Mouse (Mus musculus): ENCODE measurements around the gene Ttc37.

Gene Ttc37

GRCm38 (mm10) chr13:76098493-76099303, at the start of gene Ttc37, which contains the start of gene Arsk:
Gene Ttc37 (plus strand): TSS chr13:76098734.
Gene Arsk (minus strand): TSS chr13:76098660.
- peak; percentile 95 for DNase-seq (ENCODE audit: low spot score)

- DNase-seq (ENCODE audit: low spot score), result no peak
These were observed 42.9 kb upstream of the Ttc37 start for GRCm38 (mm10) chr13:76055391-76056232.

GRCm38 (mm10) chr13:76056261-76056724, 42.2 kb upstream of the Ttc37 start:
- no peak for DNase-seq (ENCODE audit: low spot score)

- DNase-seq (ENCODE audit: low spot score), result no peak
These were observed 41.7 kb upstream of the Ttc37 start, which contains the start of gene Gpr150 for GRCm38 (mm10) chr13:76056896-76057266. Gene Gpr150 (minus strand): TSS chr13:76056996.

- DNase-seq (ENCODE audit: low spot score), result no peak
These were observed 41.1 kb upstream of the Ttc37 start for GRCm38 (mm10) chr13:76057267-76058069.

GRCm38 (mm10) chr13:76059591-76059990, 38.9 kb upstream of the Ttc37 start:
- no peak for DNase-seq (ENCODE audit: low spot score)

GRCm38 (mm10) chr13:76062126-76062525, 36.4 kb upstream of the Ttc37 start:
- DNase-seq (ENCODE audit: low spot score), result no peak

- DNase-seq (ENCODE audit: low spot score), result no peak
These were observed 36.0 kb upstream of the Ttc37 start for GRCm38 (mm10) chr13:76062569-76062968.

- no peak for DNase-seq (ENCODE audit: low spot score)
These were observed 35.0 kb upstream of the Ttc37 start for GRCm38 (mm10) chr13:76063548-76063947.

GRCm38 (mm10) chr13:76064363-76064945, 34.1 kb upstream of the Ttc37 start:
- no peak for DNase-seq (ENCODE audit: low spot score)

- DNase-seq (ENCODE audit: low spot score), result no peak
These were observed 24.2 kb upstream of the Ttc37 start for GRCm38 (mm10) chr13:76074323-76074722.

GRCm38 (mm10) chr13:76098116-76098492, 430 bp upstream of the Ttc37 start:
- peak; percentile 64 for DNase-seq (ENCODE audit: low spot score)

- no peak for DNase-seq (ENCODE audit: low spot score)
These were observed 3.5 kb downstream of the Ttc37 start for GRCm38 (mm10) chr13:76101989-76102388.

- DNase-seq (ENCODE audit: low spot score), result no peak
These were observed 10.7 kb downstream of the Ttc37 start for GRCm38 (mm10) chr13:76109069-76109824.

- DNase-seq (ENCODE audit: low spot score), result no peak
These were observed 30.3 kb downstream of the Ttc37 start for GRCm38 (mm10) chr13:76128799-76129198.

- no peak for DNase-seq (ENCODE audit: low spot score)
These were observed 33.9 kb downstream of the Ttc37 start for GRCm38 (mm10) chr13:76132415-76132814.

- DNase-seq (ENCODE audit: low spot score), result no peak
These were observed 40.3 kb downstream of the Ttc37 start for GRCm38 (mm10) chr13:76138862-76139261.

GRCm38 (mm10) chr13:76141117-76141808, 42.7 kb downstream of the Ttc37 start:
- DNase-seq (ENCODE audit: low spot score), result no peak

- DNase-seq (ENCODE audit: low spot score), result no peak
These were observed 51.9 kb downstream of the Ttc37 start for GRCm38 (mm10) chr13:76150483-76150882.

GRCm38 (mm10) chr13:76157099-76157498, 58.6 kb downstream of the Ttc37 start:
- no peak for DNase-seq (ENCODE audit: low spot score)

All from testis, postnatal 14 days (tissue).